Mouse (Mus musculus): ENCODE measurements around the gene Gm6356. TPM values are rescaled to one million over a fixed set of nuclear protein-coding genes. Genes with fewer than 3 reads are reported as not detected.
"Not testable (repeated sequence)": the region's sequence is repeated elsewhere in the genome, so short reads cannot be mapped to it uniquely, and the experiment has no call there.

The Gm6356 gene
- total RNA-seq (2017): not detected in 2 replicates

DNA sequence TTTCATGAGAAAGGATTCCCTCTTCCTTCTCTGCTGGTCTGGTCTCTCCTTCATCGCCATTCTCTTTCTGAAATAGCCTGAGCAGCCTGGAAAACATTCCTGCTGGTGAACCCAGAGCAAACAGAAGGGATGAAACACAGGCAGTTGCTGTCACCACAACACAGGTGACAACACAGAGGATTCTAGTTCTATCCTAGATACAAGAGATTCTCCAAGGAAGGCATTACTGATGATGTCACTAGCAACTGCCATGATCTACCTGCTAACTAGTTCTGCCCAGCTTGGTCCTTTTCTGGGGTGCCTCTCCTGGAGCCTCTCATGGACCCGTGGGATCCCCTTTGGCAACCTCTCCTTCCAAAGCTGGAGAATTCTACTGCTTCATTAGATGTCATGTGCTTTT lies at the start of gene Gm6356:
Gene Gm6356 (minus strand): TSS at position 101 of the 400 bp plus-strand sequence.
- not testable (repeated sequence) for ATAC-seq (ENCODE audit: extremely low read depth, insufficient number of reproducible peaks, low FRiP score, poor library complexity, severe bottlenecking)

Other genes with a start within 250 kb of the Gm6356 start
- not detected in 2 replicates for gene Gm3636, start 231.5 kb downstream of the Gm6356 start, total RNA-seq (2017)
- not detected in 2 replicates for gene Gm8362, start 199.4 kb downstream of the Gm6356 start, total RNA-seq (2017)
- not detected in 2 replicates for gene Gm3642, start 133.5 kb downstream of the Gm6356 start, total RNA-seq (2017)
- not detected in 2 replicates for gene Gm3667, start 83.9 kb downstream of the Gm6356 start, total RNA-seq (2017)
- gene Gm10406, start 53.6 kb upstream of the Gm6356 start, total RNA-seq (2017): not detected in 2 replicates
- not detected in 2 replicates for gene Gm3685, start 71.2 kb upstream of the Gm6356 start, total RNA-seq (2017)
- gene Gm3696, start 126.8 kb upstream of the Gm6356 start, total RNA-seq (2017): not detected in 2 replicates
- not detected in 2 replicates for gene Gm6676, start 151.6 kb upstream of the Gm6356 start, total RNA-seq (2017)
- 0.23 TPM in 1 of 2 replicates, not detected in the other for gene Gm3512, start 200.7 kb upstream of the Gm6356 start, total RNA-seq (2017)
- gene Gm16434, start 220.7 kb upstream of the Gm6356 start, total RNA-seq (2017): not detected in 2 replicates

All from neutrophil, adult 5-6 weeks (primary cell).